7 mouse cellular contexts compared by ENCODE assay signal in genomic region chr10:7867666-7868030, GRCm38 (mm10). TPM values are rescaled to one million over a fixed set of nuclear protein-coding genes. Genes with fewer than 3 reads are reported as not detected.
DNase-seq lines count a peak whose midpoint lies in the region; ATAC-seq and TF ChIP-seq lines count a peak whose summit lies in the region.

No protein-coding gene starts in this region.

- peak overlapping the region; percentile 49 for H3K9ac ChIP-seq in lung, embryonic 14.5 days
- H3K9ac ChIP-seq in forebrain, embryonic 16.5 days (replicated peaks; ENCODE audit: low read depth, low read length): peak overlapping the region; percentile 56
- H3K9ac ChIP-seq in limb, embryonic 14.5 days (ENCODE audit: low read depth, low read length, severe bottlenecking): peak overlapping the region; percentile 48

- no peaks in the 10 kb centered on the region for H3K4me1 ChIP-seq in lung, embryonic 14.5 days (ENCODE audit: insufficient read depth)
- peaks cover 10% of the 10 kb centered on the region for H3K4me1 ChIP-seq in forebrain, embryonic 16.5 days (replicated peaks; ENCODE audit: control insufficient read depth, insufficient read depth, low read length)
- H3K4me1 ChIP-seq in limb, embryonic 14.5 days (ENCODE audit: control insufficient read depth, insufficient read depth, low read length): peaks cover 6% of the 10 kb centered on the region; the same call in 1 of the 2 replicates
- H3K4me1 ChIP-seq in olfactory bulb, adult 2 months (ENCODE audit: control insufficient read depth, insufficient read depth, low read length): peaks cover 13% of the 10 kb centered on the region; the same call in 1 of the 2 replicates

- no peak for TF ChIP-seq CTCF in lung, embryonic 14.5 days (IDR thresholded peaks at IDR 0.05; ENCODE audit: low read depth)
- TF ChIP-seq CTCF in olfactory bulb, adult 2 months (IDR thresholded peaks at IDR 0.05; ENCODE audit: insufficient read depth, low read depth, low read length): no peak

- H3K27ac ChIP-seq in lung, embryonic 14.5 days (ENCODE audit: low read depth): no peak overlapping the region
- H3K27ac ChIP-seq in forebrain, embryonic 16.5 days (ENCODE audit: low read length): no peak overlapping the region
- H3K27ac ChIP-seq in limb, embryonic 14.5 days (replicated peaks; ENCODE audit: low read depth, low read length): no peak overlapping the region
- no peak overlapping the region for H3K27ac ChIP-seq in olfactory bulb, adult 2 months (ENCODE audit: insufficient read depth, low read depth, low read length)

- H3K4me3 ChIP-seq in lung, embryonic 14.5 days (ENCODE audit: low read depth, low read length): peak overlapping the region; percentile 37
- peak overlapping the region; percentile 41 for H3K4me3 ChIP-seq in forebrain, embryonic 16.5 days (replicated peaks; ENCODE audit: low read length)
- H3K4me3 ChIP-seq in limb, embryonic 14.5 days (replicated peaks; ENCODE audit: low read length): peak overlapping the region; percentile 35
- H3K4me3 ChIP-seq in olfactory bulb, adult 2 months (ENCODE audit: insufficient read depth, low read depth, low read length): peak overlapping the region; percentile 16

- no peaks in the 10 kb centered on the region for H3K9me3 ChIP-seq in lung, embryonic 14.5 days (ENCODE audit: low read depth, low read length)
- no peaks in the 10 kb centered on the region for H3K9me3 ChIP-seq in forebrain, embryonic 16.5 days (ENCODE audit: control insufficient read depth, low read length)
- no peaks in the 10 kb centered on the region for H3K9me3 ChIP-seq in limb, embryonic 14.5 days (ENCODE audit: control insufficient read depth, low read length)

- H3K36me3 ChIP-seq in lung, embryonic 14.5 days (ENCODE audit: insufficient read depth): no peaks in the 10 kb centered on the region
- H3K36me3 ChIP-seq in forebrain, embryonic 16.5 days (ENCODE audit: control insufficient read depth, insufficient read depth): no peaks in the 10 kb centered on the region
- no peaks in the 10 kb centered on the region for H3K36me3 ChIP-seq in limb, embryonic 14.5 days (ENCODE audit: control insufficient read depth, insufficient read depth, low read length)

- WGBS in lung, embryonic 14.5 days: 24% methylated on average over 21 of the region's 21 CpGs
- 17% methylated on average over 21 of the region's 21 CpGs for WGBS in forebrain, embryonic 16.5 days
- 28% methylated on average over 21 of the region's 21 CpGs for WGBS in limb, embryonic 14.5 days
- 30% methylated on average over 21 of the region's 21 CpGs for WGBS in olfactory bulb, adult 2 months

- H3K4me2 ChIP-seq in lung, embryonic 14.5 days: peak overlapping the region; percentile 75
- peak overlapping the region; percentile 72 for H3K4me2 ChIP-seq in forebrain, embryonic 16.5 days (ENCODE audit: low read length)
- H3K4me2 ChIP-seq in limb, embryonic 14.5 days (replicated peaks; ENCODE audit: low read depth, low read length, severe bottlenecking): peak overlapping the region; percentile 60

- 0 out of 2 replicates have a peak, but pooled peaks have one; percentile 14 for ATAC-seq in lung, embryonic 14.5 days (ENCODE audit: insufficient read depth)
- ATAC-seq in forebrain, embryonic 16.5 days: no peak
- no peak for ATAC-seq in limb, embryonic 14.5 days (ENCODE audit: low FRiP score, low read depth)

- DNase-seq in lung, embryonic 14.5 days: no peak
- no peak for DNase-seq in lung, postnatal 14 days
- no peak for DNase-seq in limb, embryonic 14.5 days (ENCODE audit: low spot score)
- DNase-seq in thymus, postnatal 14 days: no peak
- DNase-seq in urinary bladder, postnatal 10 days (ENCODE audit: low spot score): no peak

- TF ChIP-seq POLR2A in limb, embryonic 14.5 days (IDR thresholded peaks at IDR 0.05; ENCODE audit: borderline replicate concordance, extremely low read depth, insufficient read depth, insufficient read length): no peak
- no peak for TF ChIP-seq POLR2A in olfactory bulb, adult 2 months (IDR thresholded peaks at IDR 0.05; ENCODE audit: insufficient read depth, low read depth, low read length)

- peaks cover 25% of the 10 kb centered on the region for H3K27me3 ChIP-seq in lung, embryonic 14.5 days (ENCODE audit: insufficient read depth, low read length)
- 0 out of 2 replicates have a peak, but pooled peaks cover 4% of the 10 kb centered on the region for H3K27me3 ChIP-seq in forebrain, embryonic 16.5 days (replicated peaks; ENCODE audit: control insufficient read depth, insufficient read depth, low read length)
- H3K27me3 ChIP-seq in limb, embryonic 14.5 days (ENCODE audit: control insufficient read depth, insufficient read depth, low read length): peaks cover 21% of the 10 kb centered on the region; the same call in 1 of the 2 replicates

RNA-seq across cellular contexts. Expression of gene Zc3h12d, which starts 35.4 kb away (rescaled TPM):
- polyA plus RNA-seq in lung, embryonic 14.5 days (2014; fragmentation: Nextera tagmentation; extraction: Ambion mirVana): 0.18 TPM in 2 replicates
- 0.06 and 0.08 TPM in 2 replicates for polyA plus RNA-seq in forebrain, embryonic 16.5 days (2015; fragmentation: Nextera tagmentation; extraction: Ambion mirVana)
- 0.38 and 0.46 TPM in 2 replicates for polyA plus RNA-seq in limb, embryonic 14.5 days (2012; rRNA removed)
- 0.17 and 0.19 TPM in 2 replicates for polyA plus RNA-seq in limb, embryonic 14.5 days (2014; fragmentation: Nextera tagmentation; extraction: Ambion mirVana)
- not detected in 2 replicates for polyA plus RNA-seq in olfactory bulb, adult 2 months (2012; ENCODE audit: insufficient read depth, insufficient read length, low replicate concordance, missing spikeins)
